Mouse (Mus musculus) liver, adult 10 weeks (tissue): ENCODE results near the gene Mob3a. TPM values are rescaled to one million over a fixed set of nuclear protein-coding genes. Genes with fewer than 3 reads are reported as not detected.

Experiments
- polyA plus RNA-seq: library from polyadenylated mRNA; stranded (reverse); fragments of 350-450 nt; fragmentation: Illumina TruSeq; extraction: RNeasy Lipid Tissue Mini Kit (QIAGEN cat#74804); gene quantifications from one replicate; pipeline ENCODE4 v1.2.3, GENCODE M21; 2014; ENCODE audit warnings: low read depth, low replicate concordance

Gene Mob3a
- 1.0 TPM for polyA plus RNA-seq

DNA sequence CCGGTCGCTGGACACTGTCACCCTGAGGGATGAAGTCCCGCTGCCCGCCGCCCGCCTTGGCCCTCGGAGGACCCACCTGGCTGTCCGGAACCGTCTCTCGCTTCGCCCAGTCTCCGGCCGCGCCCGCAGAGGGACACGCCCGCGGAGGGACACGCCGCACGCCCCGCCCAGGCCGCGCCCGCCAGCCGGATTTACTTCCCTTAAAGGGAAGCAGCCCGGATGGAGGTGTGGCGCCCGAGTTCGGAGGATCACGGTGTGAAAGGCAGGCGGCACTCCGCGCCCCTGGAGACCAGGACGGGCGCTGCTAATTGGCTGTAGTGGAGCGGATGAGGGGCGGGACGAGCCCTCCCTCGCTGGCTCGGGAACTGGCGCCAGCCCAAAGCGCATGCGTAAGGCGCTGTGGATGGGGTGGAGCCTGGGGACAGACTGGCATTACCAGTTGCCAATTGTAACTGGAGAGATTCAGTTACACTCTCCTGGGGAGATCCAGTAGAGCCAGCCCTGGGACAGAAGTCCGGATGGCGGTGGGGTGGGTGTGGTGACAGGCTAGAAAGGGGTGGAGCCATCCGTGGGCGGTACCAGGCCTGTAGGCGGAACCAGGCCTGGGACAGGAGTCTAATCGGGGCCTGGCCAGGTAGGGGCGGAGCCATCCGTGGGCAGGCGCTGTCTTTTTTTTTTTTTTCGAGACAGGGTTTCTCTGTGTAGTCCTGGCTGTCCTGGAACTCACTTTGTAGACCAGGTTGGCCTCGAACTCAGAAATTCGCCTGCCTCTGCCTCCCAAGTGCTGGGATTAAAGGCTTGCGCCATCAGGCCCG is at the start of gene Mob3a, which contains the start of gene Izumo4:
Gene Mob3a, minus strand, starts transcription at position 257 of the 815 bp plus-strand sequence.
Gene Izumo4, plus strand, starts transcription at position 464 of the 815 bp plus-strand sequence.

DNA sequence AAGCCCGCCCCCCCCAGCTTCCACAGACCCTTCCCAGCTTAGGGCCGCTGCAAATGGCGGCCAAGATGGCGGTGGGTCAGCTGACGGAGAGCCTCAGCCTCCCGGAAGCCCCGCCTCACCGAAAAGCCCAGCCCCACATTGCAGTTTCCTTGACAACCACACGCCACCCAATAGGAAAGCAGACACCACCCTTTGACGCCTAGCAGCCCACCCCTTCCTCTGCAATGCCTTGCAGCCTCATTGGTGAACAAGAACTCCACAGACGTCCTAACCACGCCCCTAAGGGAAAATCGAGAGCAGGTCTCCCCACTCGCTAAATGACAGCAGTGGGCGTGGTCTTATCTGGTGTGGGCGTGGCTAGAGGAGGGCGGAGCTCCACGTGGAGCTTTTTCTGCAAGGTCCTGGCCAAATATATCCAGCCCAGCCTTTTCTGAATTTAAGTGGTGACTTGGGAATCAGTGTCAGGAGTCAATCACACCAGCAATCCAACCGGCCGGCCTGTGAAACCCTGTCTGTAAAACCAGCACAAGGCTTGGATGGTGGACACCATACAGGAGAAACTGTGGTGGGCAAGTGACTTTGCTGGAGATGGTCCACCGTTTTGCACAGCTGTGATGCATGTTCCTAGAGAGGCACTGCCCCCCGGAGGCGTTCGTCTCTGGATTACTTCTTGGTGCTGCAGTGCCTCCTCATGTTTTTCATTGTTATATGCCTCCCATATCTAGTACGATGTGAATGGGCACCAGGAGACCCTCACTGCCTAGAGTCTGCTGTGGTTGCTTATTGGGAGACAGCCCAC is 40.6 kb upstream of the Mob3a start, which contains the start of gene Ap3d1:
Gene Ap3d1, minus strand, starts transcription at position 85 of the 799 bp plus-strand sequence.

GRCm38 (mm10) chr10:80677942-80678436 is 23.8 kb downstream of the Mob3a start, which contains the start of gene Mknk2:
Gene Mknk2, minus strand, starts transcription at chr10:80678112.

DNA sequence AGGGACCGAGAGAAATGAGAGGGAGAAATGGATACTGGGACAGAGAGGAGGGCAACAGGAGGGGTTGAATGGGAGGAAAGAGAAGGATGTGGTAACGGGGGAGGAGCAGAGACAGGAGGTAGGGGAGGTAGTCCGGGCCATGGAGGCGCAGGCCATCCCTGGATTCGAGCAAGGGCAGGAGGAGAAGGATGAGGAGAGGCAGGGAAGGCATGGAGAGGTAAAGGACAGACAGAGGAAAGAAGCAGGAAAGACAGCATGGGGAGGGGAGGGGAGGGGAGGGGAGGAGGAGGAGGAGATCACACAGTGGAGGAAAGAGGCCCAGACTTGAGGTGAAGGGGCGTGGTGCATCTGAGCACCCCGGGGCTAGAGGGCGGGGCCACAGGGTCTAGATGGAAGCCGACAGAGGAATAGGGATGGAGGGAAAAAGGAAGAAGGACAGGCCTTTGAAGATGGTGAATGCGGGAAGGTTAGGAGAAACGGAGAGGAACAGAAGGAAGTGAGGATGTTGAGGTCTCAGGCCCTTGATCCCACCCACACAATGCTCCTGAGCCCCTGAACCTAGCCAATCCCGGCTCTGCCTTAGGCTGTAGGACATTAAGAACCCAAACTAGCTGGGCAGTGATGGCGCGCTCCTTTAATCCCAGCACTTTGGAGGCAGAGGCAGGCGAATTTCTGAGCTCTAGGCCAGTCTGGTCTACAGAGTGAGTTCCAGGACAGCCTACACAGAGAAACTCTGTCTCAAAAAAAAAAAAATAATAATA is 44.7 kb downstream of the Mob3a start, which contains the start of gene Btbd2:
Gene Btbd2, minus strand, starts transcription at position 209 of the 761 bp plus-strand sequence.

Other genes with a start within 250 kb of the Mob3a start
- gene Onecut3, start 207.1 kb downstream of the Mob3a start, polyA plus RNA-seq = not detected
- not detected for gene Atp8b3, start 162.9 kb downstream of the Mob3a start, polyA plus RNA-seq
- gene Rexo1, start 140.4 kb downstream of the Mob3a start, polyA plus RNA-seq = 0.72 TPM
- 0.50 TPM for gene Klf16, start 124.7 kb downstream of the Mob3a start, polyA plus RNA-seq
- not detected for gene Abhd17a, start 111.6 kb downstream of the Mob3a start, polyA plus RNA-seq
- 1.7 TPM for gene Scamp4, start 99.1 kb downstream of the Mob3a start, polyA plus RNA-seq
- gene Adat3, start 99.1 kb downstream of the Mob3a start, polyA plus RNA-seq = not detected
- not detected for gene Gm49322, start 96.0 kb downstream of the Mob3a start, polyA plus RNA-seq
- 1.4 TPM for gene Csnk1g2, start 79.1 kb downstream of the Mob3a start, polyA plus RNA-seq
- 0.53 TPM for gene Btbd2, start 44.9 kb downstream of the Mob3a start, polyA plus RNA-seq
- 3.1 TPM for gene Mknk2, start 23.9 kb downstream of the Mob3a start, polyA plus RNA-seq
- 2.7 TPM for gene Izumo4, start 207 bp upstream of the Mob3a start, polyA plus RNA-seq
- 7.5 TPM for gene Ap3d1, start 40.3 kb upstream of the Mob3a start, polyA plus RNA-seq
- gene Dot1l, start 53.2 kb upstream of the Mob3a start, polyA plus RNA-seq = 1.1 TPM
- 1.1 TPM for gene Sf3a2, start 96.2 kb upstream of the Mob3a start, polyA plus RNA-seq
- gene Plekhj1, start 96.6 kb upstream of the Mob3a start, polyA plus RNA-seq = 5.0 TPM
- not detected for gene Amh, start 103.3 kb upstream of the Mob3a start, polyA plus RNA-seq
- gene Jsrp1, start 111.5 kb upstream of the Mob3a start, polyA plus RNA-seq = not detected
- 152 TPM for gene Oaz1, start 124.7 kb upstream of the Mob3a start, polyA plus RNA-seq
- gene Lingo3, start 142.1 kb upstream of the Mob3a start, polyA plus RNA-seq = not detected
- 5.6 TPM for gene Lsm7, start 153.2 kb upstream of the Mob3a start, polyA plus RNA-seq
- 0.58 TPM for gene Sppl2b, start 153.3 kb upstream of the Mob3a start, polyA plus RNA-seq
- not detected for gene Tmprss9, start 169.9 kb upstream of the Mob3a start, polyA plus RNA-seq
- gene Timm13, start 199.0 kb upstream of the Mob3a start, polyA plus RNA-seq = 0.45 TPM
- 0.19 TPM for gene Lmnb2, start 216.3 kb upstream of the Mob3a start, polyA plus RNA-seq
- 2.0 TPM for gene Gadd45b, start 228.1 kb upstream of the Mob3a start, polyA plus RNA-seq